In the genomic region with DNA sequence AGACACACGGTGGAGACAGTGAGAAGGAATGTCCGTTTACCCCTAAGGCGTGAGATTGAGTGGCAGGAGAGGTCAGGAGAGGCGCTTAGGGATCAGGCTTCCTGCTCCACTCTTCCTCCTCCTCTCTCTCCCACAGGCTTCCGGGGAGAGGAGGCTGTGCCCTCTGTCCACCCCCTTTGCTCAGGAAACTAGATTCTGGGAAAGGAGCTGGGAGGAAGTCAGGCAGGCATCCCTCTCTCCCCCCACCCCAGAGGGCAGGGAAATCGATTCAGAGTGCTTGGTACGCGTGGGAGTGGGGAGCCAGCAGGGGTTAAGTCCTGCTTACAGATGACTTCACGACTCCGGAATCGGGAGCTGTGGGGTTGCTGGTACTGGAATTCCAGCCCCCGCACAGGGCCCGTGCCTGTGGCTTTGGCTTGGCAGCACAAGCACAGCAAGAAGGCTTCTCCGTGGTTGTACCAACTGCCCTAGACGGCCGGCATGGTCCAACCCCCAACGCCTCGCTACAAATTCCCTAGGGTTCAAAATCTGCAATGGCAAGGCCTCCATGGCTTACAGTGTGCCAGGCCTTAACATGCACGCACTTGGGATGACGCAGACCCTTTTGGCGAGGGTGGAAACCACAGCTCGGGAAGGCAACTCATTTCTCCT, we compare ENCODE assay signal across 8 mouse cellular contexts. TPM values are rescaled to one million over a fixed set of nuclear protein-coding genes. Genes with fewer than 3 reads are reported as not detected.
A peak's percentile ranks its signal among the peaks of the same experiment; 100 is the strongest.
DNase-seq lines count a peak whose midpoint lies in the region; ATAC-seq lines count a peak whose summit lies in the region.

No protein-coding gene starts in this region.

- no peak overlapping the region for H3K4me3 ChIP-seq in hindbrain, embryonic 11.5 days (ENCODE audit: low read depth, low read length)
- no peak overlapping the region for H3K4me3 ChIP-seq in hindbrain, embryonic 16.5 days (ENCODE audit: low read length)
- no peak overlapping the region for H3K4me3 ChIP-seq in kidney, embryonic 14.5 days (ENCODE audit: low read length)

- 0 out of 2 replicates have a peak, but pooled peaks cover 5% of the 10 kb centered on the region for H3K4me1 ChIP-seq in hindbrain, embryonic 11.5 days (replicated peaks; ENCODE audit: control insufficient read depth, insufficient read depth, low read length)
- H3K4me1 ChIP-seq in hindbrain, embryonic 16.5 days (ENCODE audit: control insufficient read depth, insufficient read depth, low read depth, low read length): no peaks in the 10 kb centered on the region
- peaks cover 70% of the 10 kb centered on the region for H3K4me1 ChIP-seq in kidney, embryonic 14.5 days (ENCODE audit: control insufficient read depth, insufficient read depth, low read length)

- 0 out of 2 replicates have a peak overlapping the region, but pooled peaks have one; percentile 4 for H3K9ac ChIP-seq in hindbrain, embryonic 11.5 days (ENCODE audit: low read depth, low read length)
- no peak overlapping the region for H3K9ac ChIP-seq in hindbrain, embryonic 16.5 days (ENCODE audit: low read depth, low read length)
- H3K9ac ChIP-seq in kidney, embryonic 14.5 days (ENCODE audit: low read depth, low read length): no peak overlapping the region; the same call in 1 of the 2 replicates

- H3K27me3 ChIP-seq in hindbrain, embryonic 11.5 days (ENCODE audit: control insufficient read depth, insufficient read depth, low read length): no peaks in the 10 kb centered on the region
- no peaks in the 10 kb centered on the region for H3K27me3 ChIP-seq in hindbrain, embryonic 16.5 days (replicated peaks; ENCODE audit: control insufficient read depth, insufficient read depth, low read length)
- H3K27me3 ChIP-seq in kidney, embryonic 14.5 days (ENCODE audit: control insufficient read depth, insufficient read depth, low read length): no peaks in the 10 kb centered on the region

- DNase-seq in hindbrain, embryonic 11.5 days (ENCODE audit: low spot score): peak; percentile 19
- DNase-seq in gastrocnemius, postnatal 10 days: peak; percentile 38
- peak; percentile 53 for DNase-seq in lung, postnatal 36 days
- DNase-seq in right cerebral cortex, postnatal 14 days: no peak
- DNase-seq in left cerebral cortex, postnatal 4 days: no peak

- peaks cover 2% of the 10 kb centered on the region; the same call in 1 of the 2 replicates for H3K36me3 ChIP-seq in hindbrain, embryonic 11.5 days (ENCODE audit: control insufficient read depth, insufficient read depth, low read length)
- no peaks in the 10 kb centered on the region for H3K36me3 ChIP-seq in hindbrain, embryonic 16.5 days (ENCODE audit: control insufficient read depth, insufficient read depth, low read length)
- peaks cover 15% of the 10 kb centered on the region; the same call in 1 of the 2 replicates for H3K36me3 ChIP-seq in kidney, embryonic 14.5 days (ENCODE audit: control insufficient read depth, insufficient read depth, low read length)

- intact Hi-C loops in left cerebral cortex, postnatal 4 days (cut with DNase I): no loop called here

- 35% methylated on average over 22 of the region's 22 CpGs for WGBS in hindbrain, embryonic 11.5 days
- 34% methylated on average over 22 of the region's 22 CpGs for WGBS in hindbrain, embryonic 16.5 days
- WGBS in kidney, embryonic 14.5 days: 16% methylated on average over 22 of the region's 22 CpGs

- H3K9me3 ChIP-seq in hindbrain, embryonic 11.5 days (ENCODE audit: control insufficient read depth, low read length): no peaks in the 10 kb centered on the region
- H3K9me3 ChIP-seq in hindbrain, embryonic 16.5 days (ENCODE audit: control insufficient read depth, low read length): no peaks in the 10 kb centered on the region
- no peaks in the 10 kb centered on the region for H3K9me3 ChIP-seq in kidney, embryonic 14.5 days (ENCODE audit: control insufficient read depth, low read length)

- ATAC-seq in hindbrain, embryonic 11.5 days (ENCODE audit: low FRiP score): no peak
- no peak for ATAC-seq in hindbrain, embryonic 16.5 days
- peak; percentile 11 for ATAC-seq in kidney, embryonic 14.5 days (ENCODE audit: low FRiP score, low TSS enrichment)
- ATAC-seq in CD4-positive, CD25-positive, alpha-beta regulatory T cell, adult 4 months: no peak

- H3K27ac ChIP-seq in hindbrain, embryonic 11.5 days (ENCODE audit: low read depth, low read length): no peak overlapping the region
- no peak overlapping the region for H3K27ac ChIP-seq in hindbrain, embryonic 16.5 days (ENCODE audit: low read depth, low read length)
- peak overlapping the region; percentile 80 for H3K27ac ChIP-seq in kidney, embryonic 14.5 days (ENCODE audit: low read depth, low read length)

- no peak overlapping the region for H3K4me2 ChIP-seq in hindbrain, embryonic 11.5 days (replicated peaks; ENCODE audit: low read depth, low read length)
- no peak overlapping the region for H3K4me2 ChIP-seq in hindbrain, embryonic 16.5 days (ENCODE audit: low read length)
- H3K4me2 ChIP-seq in kidney, embryonic 14.5 days (replicated peaks; ENCODE audit: low read depth, low read length): peak overlapping the region; percentile 25

RNA-seq across cellular contexts. Expression of a gene that starts 11.0 kb away (rescaled TPM):
- polyA plus RNA-seq in hindbrain, embryonic 11.5 days (2014; fragmentation: Nextera tagmentation; extraction: Ambion mirVana): 9.8 and 11.6 TPM in 2 replicates
- polyA plus RNA-seq in hindbrain, embryonic 16.5 days (2015; fragmentation: Nextera tagmentation; extraction: Ambion mirVana): 13.0 and 15.3 TPM in 2 replicates
- 10 to 100 TPM; 52.5 TPM for total RNA-seq in gastrocnemius, postnatal 10 days (2021)
- polyA plus RNA-seq in kidney, embryonic 14.5 days (2014; fragmentation: Nextera tagmentation; extraction: Ambion mirVana): 87.8 and 108 TPM in 2 replicates
- 10 to 100 TPM; 69.7 to 93.7 TPM for polyA plus RNA-seq in CD4-positive, CD25-positive, alpha-beta regulatory T cell, adult 4 months (2017; shearing (Covaris generic))
- 10 to 100 TPM in 1 of 2 experiments, 1 to 10 TPM in 1; 9.6 to 12.6 TPM for total RNA-seq in left cerebral cortex, postnatal 4 days (2021)

RNA-seq across cellular contexts. Expression of a gene that starts 24.1 kb away (rescaled TPM):
- polyA plus RNA-seq in hindbrain, embryonic 11.5 days (2014; fragmentation: Nextera tagmentation; extraction: Ambion mirVana): 71.3 and 72.2 TPM in 2 replicates
- 89.7 and 95.6 TPM in 2 replicates for polyA plus RNA-seq in hindbrain, embryonic 16.5 days (2015; fragmentation: Nextera tagmentation; extraction: Ambion mirVana)
- total RNA-seq in gastrocnemius, postnatal 10 days (2021): 10 to 100 TPM; 16.8 to 18.4 TPM
- polyA plus RNA-seq in kidney, embryonic 14.5 days (2014; fragmentation: Nextera tagmentation; extraction: Ambion mirVana): 66.8 and 69.4 TPM in 2 replicates
- polyA plus RNA-seq in CD4-positive, CD25-positive, alpha-beta regulatory T cell, adult 4 months (2017; shearing (Covaris generic)): 10 to 100 TPM in 1 of 2 experiments, 1 to 10 TPM in 1; 8.8 to 15.1 TPM
- total RNA-seq in left cerebral cortex, postnatal 4 days (2021): 10 to 100 TPM; 42.5 to 45.8 TPM

RNA-seq across cellular contexts. Expression of a gene that starts 27.7 kb away (rescaled TPM):
- polyA plus RNA-seq in hindbrain, embryonic 11.5 days (2014; fragmentation: Nextera tagmentation; extraction: Ambion mirVana): 0.71 and 0.91 TPM in 2 replicates
- polyA plus RNA-seq in hindbrain, embryonic 16.5 days (2015; fragmentation: Nextera tagmentation; extraction: Ambion mirVana): 3.8 TPM in 2 replicates
- total RNA-seq in gastrocnemius, postnatal 10 days (2021): 1 to 10 TPM; 5.8 to 7.8 TPM
- 0.12 and 0.20 TPM in 2 replicates for polyA plus RNA-seq in kidney, embryonic 14.5 days (2014; fragmentation: Nextera tagmentation; extraction: Ambion mirVana)
- not detected for polyA plus RNA-seq in CD4-positive, CD25-positive, alpha-beta regulatory T cell, adult 4 months (2017; shearing (Covaris generic))
- total RNA-seq in left cerebral cortex, postnatal 4 days (2021): 1 to 10 TPM; 9.6 to 9.8 TPM

RNA-seq across cellular contexts. Expression of a gene that starts 28.1 kb away (rescaled TPM):
- polyA plus RNA-seq in hindbrain, embryonic 11.5 days (2014; fragmentation: Nextera tagmentation; extraction: Ambion mirVana): 4.8 and 5.4 TPM in 2 replicates
- 4.1 and 12.3 TPM in 2 replicates for polyA plus RNA-seq in hindbrain, embryonic 16.5 days (2015; fragmentation: Nextera tagmentation; extraction: Ambion mirVana)
- total RNA-seq in gastrocnemius, postnatal 10 days (2021): 1 to 10 TPM in 1 of 2 experiments, not detected in 1; 3.3 TPM
- 7.1 and 8.4 TPM in 2 replicates for polyA plus RNA-seq in kidney, embryonic 14.5 days (2014; fragmentation: Nextera tagmentation; extraction: Ambion mirVana)
- not detected for polyA plus RNA-seq in CD4-positive, CD25-positive, alpha-beta regulatory T cell, adult 4 months (2017; shearing (Covaris generic))
- 1 to 10 TPM in 1 of 2 experiments, not detected in 1; 2.9 TPM for total RNA-seq in left cerebral cortex, postnatal 4 days (2021)

RNA-seq across cellular contexts. Expression of a gene that starts 29.7 kb away (rescaled TPM):
- not detected in 2 replicates for polyA plus RNA-seq in hindbrain, embryonic 11.5 days (2014; fragmentation: Nextera tagmentation; extraction: Ambion mirVana)
- 0.06 and 0.15 TPM in 2 replicates for polyA plus RNA-seq in hindbrain, embryonic 16.5 days (2015; fragmentation: Nextera tagmentation; extraction: Ambion mirVana)
- total RNA-seq in gastrocnemius, postnatal 10 days (2021): under 1 TPM; 0.05 to 0.07 TPM
- not detected in 2 replicates for polyA plus RNA-seq in kidney, embryonic 14.5 days (2014; fragmentation: Nextera tagmentation; extraction: Ambion mirVana)
- polyA plus RNA-seq in CD4-positive, CD25-positive, alpha-beta regulatory T cell, adult 4 months (2017; shearing (Covaris generic)): not detected
- under 1 TPM; 0.24 to 0.40 TPM for total RNA-seq in left cerebral cortex, postnatal 4 days (2021)

Comparison
In these comparisons a context has a peak if more than half of its experiments do, and no peak if none do; other contexts are left out.
1. DNase-seq: peak in hindbrain, embryonic 11.5 days (single experiment), gastrocnemius, postnatal 10 days (single experiment) and lung, postnatal 36 days (single experiment); none in right cerebral cortex, postnatal 14 days (single experiment) and left cerebral cortex, postnatal 4 days (single experiment).